Mouse (Mus musculus): Measurements from ENCODE around the gene Clasp2. TPM values are rescaled to one million over a fixed set of nuclear protein-coding genes. Genes with fewer than 3 reads are reported as not detected.
"Not testable (repeated sequence)": the region's sequence is repeated elsewhere in the genome, so short reads cannot be mapped to it uniquely, and the experiment has no call there.

Gene Clasp2
- total and polyA plus RNA-seq, 3 experiments: 16.0 to 159 (median 110) TPM

GRCm38 (mm10) chr9:113755888-113756719 lies 14.8 kb downstream of the Clasp2 start:
- no peak for DNase-seq

- no peak for DNase-seq
These were observed 17.2 kb downstream of the Clasp2 start for GRCm38 (mm10) chr9:113758472-113758871.

GRCm38 (mm10) chr9:113759684-113760083 lies 18.4 kb downstream of the Clasp2 start:
- DNase-seq: no peak

- DNase-seq: no peak
These were observed 21.1 kb downstream of the Clasp2 start for GRCm38 (mm10) chr9:113762389-113762788.

GRCm38 (mm10) chr9:113763123-113763522 lies 21.9 kb downstream of the Clasp2 start:
- DNase-seq: no peak

- no peak for DNase-seq
These were observed 29.4 kb downstream of the Clasp2 start for GRCm38 (mm10) chr9:113770640-113771039.

- DNase-seq: no peak
These were observed 39.6 kb downstream of the Clasp2 start for GRCm38 (mm10) chr9:113780863-113781262.

GRCm38 (mm10) chr9:113782362-113783005 lies 41.2 kb downstream of the Clasp2 start:
- no peak for DNase-seq

GRCm38 (mm10) chr9:113783674-113784073 lies 42.4 kb downstream of the Clasp2 start:
- DNase-seq: no peak

GRCm38 (mm10) chr9:113789283-113789682 lies 48.0 kb downstream of the Clasp2 start:
- not testable (repeated sequence) for DNase-seq

GRCm38 (mm10) chr9:113792651-113793512 lies 51.6 kb downstream of the Clasp2 start:
- DNase-seq: peak; percentile 89

GRCm38 (mm10) chr9:113793513-113793905 lies 52.2 kb downstream of the Clasp2 start:
- DNase-seq: peak; percentile 46

- DNase-seq: no peak
These were observed 52.7 kb downstream of the Clasp2 start for GRCm38 (mm10) chr9:113793966-113794365.

- no peak for DNase-seq
These were observed 55.9 kb downstream of the Clasp2 start for GRCm38 (mm10) chr9:113797206-113797605.

- no peak for DNase-seq
These were observed 59.4 kb downstream of the Clasp2 start for GRCm38 (mm10) chr9:113800671-113801070.

GRCm38 (mm10) chr9:113802734-113803133 lies 61.5 kb downstream of the Clasp2 start:
- no peak for DNase-seq

- no peak for DNase-seq
These were observed 62.5 kb downstream of the Clasp2 start for GRCm38 (mm10) chr9:113803751-113804150.

- DNase-seq: no peak
These were observed 64.1 kb downstream of the Clasp2 start for GRCm38 (mm10) chr9:113805359-113805758.

GRCm38 (mm10) chr9:113811327-113811726 lies 70.1 kb downstream of the Clasp2 start:
- DNase-seq: no peak

- DNase-seq: no peak
These were observed 70.8 kb downstream of the Clasp2 start for GRCm38 (mm10) chr9:113811957-113812670.

GRCm38 (mm10) chr9:113812671-113813001 lies 71.4 kb downstream of the Clasp2 start:
- no peak for DNase-seq

GRCm38 (mm10) chr9:113813086-113813485 lies 71.8 kb downstream of the Clasp2 start:
- DNase-seq: no peak

All from adrenal gland, adult 2 months (tissue).